Mouse (Mus musculus) ZHBTc4 (cell line): ENCODE data around the gene Tex37.

Experiments used
- DNase-seq: peaks from one replicate; pipeline ENCODE4 v3.0.0-alpha.2; 2011; ENCODE audit warnings: low read depth, low spot score

Gene Tex37

DNA sequence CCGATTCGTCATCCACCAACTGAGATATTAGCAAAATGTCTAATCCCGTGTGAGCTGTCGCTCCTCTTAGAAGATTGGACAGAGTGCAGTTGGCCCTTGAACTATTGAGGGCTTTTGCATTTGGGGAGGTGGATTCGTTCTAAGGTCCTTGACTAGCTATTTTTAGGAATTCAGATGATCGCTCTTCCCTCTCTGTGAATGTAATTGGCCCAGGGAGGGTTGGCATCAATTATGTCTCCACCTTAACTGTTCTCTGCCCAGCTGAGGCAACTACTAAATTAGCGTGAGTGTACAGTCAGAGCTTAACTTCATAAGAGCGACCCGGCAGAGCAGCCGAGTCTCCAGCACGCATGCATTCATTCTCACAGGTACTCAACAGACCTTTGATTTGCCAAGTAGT lies 30.7 kb downstream of the Tex37 start:
- no peak for DNase-seq

DNA sequence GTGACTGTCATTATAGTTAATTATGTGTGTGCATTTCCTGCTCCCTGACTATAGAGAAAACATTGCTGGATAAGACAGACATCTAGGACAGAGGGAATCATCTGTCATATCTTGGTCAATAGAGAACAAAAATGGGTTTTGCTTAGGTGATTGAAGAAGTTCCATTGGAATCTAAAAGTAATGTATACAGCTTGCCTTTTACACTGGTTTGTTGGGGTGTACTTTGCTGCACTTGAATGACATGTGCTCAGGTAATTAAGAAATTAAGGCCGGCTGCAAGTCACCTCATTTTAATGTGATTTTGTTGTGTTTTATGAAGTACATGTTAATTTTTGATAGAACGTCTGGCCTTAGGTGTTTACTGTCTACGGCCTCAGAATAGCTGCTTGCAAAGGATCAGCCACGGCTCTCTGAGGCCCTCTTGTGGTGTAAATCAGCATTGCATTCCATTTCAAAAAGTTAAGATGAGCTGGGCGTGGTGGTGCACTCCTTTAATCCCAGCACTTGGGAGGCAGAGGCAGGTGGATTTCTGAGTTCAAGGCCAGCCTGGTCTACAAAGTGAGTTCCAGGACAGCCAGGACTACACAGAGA lies 37.9 kb downstream of the Tex37 start:
- peak; percentile 86 for DNase-seq

DNA sequence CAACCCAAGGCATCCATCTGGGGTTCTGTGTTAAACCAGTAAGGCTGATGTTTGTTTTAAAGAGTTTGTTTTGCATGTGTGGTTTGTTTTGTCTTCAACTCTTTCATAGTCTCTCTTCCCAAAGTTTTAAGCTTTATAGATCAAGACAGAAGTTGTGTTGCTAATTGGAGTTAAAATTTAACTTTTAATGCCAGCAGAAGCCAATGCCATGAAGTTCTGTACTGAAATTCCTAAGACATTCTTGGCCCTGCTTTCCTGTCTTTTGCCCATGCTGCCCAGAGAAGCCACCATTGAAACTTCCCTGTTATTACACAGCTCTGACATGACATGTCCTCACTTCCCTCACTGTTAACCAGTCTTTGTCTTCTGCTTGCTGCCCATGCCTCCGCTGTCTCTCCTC lies 43.7 kb downstream of the Tex37 start:
- DNase-seq = no peak

DNA sequence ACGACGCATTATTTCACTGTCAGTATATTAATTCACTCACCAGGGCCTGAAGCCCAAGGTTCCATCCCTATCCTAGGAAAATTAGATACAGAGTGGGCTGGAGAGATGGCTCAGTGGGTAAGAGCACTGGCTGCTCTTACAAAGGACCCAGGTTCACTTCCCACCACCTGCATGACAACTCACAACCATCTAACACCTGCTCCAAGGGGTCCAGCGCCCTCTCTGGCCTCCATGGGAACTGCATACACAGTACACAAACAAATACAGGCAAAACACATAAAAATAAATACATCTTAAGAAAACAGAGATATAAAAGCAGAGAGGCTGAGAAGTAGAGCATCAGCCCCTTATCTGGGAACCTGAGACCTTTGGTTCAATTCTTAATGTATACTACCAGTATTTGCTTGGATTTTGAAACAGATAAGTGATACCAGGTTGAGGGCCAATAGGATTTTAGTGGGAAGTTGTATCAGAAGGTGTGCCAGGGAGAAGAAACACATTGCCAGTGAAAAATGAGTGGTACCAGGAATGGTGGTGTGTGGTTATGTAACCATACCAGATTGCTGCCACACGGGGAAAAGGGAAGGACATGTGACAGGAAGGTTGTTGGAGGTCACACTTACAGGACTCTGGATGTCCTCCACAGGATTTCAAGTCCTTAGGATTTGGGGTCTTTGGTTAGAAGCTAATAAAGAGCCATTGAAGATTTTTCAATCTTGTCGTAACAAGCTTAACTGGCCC lies 44.5 kb downstream of the Tex37 start:
- DNase-seq = peak; percentile 70

DNA sequence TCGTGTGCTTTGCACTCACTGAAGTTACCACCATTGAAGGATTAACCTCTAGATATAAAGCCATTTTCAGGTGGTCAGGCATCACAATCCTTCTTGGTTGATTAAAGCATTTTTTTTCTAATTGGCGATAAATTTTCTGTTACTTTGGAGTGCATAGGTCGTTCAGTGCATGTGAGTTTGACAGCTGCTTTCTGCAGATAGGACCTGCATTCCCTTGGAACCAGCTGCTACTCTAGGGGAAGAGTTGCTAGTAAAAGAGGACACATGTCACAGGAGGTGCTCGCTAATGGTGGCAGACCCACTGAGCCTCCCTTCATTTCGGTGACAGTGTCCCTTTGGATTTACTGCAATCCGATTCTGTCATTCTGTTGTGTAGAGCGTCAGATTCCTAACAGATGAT lies 46.2 kb downstream of the Tex37 start:
- DNase-seq = no peak

DNA sequence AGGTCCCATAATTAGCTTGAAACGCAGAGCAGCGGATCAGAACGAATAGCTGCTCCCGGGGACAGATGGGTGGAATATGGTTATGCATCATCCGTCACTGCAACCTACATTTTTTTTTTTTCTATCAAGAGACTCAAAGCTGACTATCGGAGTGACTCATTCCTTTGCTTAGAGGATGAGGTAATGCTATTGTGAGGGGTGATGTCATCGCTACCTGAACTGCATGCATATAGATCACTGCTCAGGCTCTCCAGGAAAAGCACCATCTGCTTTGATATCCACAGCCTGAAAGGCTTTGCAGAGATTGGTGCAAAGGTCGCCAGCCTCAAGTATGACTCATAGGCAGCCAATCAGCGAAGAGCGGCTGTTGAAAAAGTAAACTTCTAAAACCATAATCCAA lies 46.6 kb downstream of the Tex37 start:
- no peak for DNase-seq

DNA sequence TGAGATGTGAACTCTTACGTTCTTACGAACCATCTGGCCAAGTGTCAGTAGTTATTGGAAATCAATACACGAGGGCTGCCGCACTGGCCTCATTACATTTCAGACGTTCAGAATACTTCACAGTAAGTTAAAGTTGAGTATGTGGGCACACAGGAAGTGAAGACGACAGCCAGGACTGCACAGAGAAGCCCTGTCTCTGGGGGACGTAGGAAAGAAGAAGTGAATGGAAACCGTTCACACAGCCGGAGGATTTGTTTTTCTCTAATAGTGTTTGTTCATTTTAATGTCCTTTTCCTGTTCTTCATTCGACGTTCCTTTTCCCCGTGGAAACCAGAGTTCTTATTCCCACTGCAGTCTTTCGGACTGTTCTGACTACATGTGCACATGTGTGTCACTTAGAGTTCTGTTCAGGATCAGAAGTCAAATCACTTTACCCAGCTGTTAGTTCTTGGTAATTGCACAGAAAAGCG lies 47.2 kb downstream of the Tex37 start:
- no peak for DNase-seq

DNA sequence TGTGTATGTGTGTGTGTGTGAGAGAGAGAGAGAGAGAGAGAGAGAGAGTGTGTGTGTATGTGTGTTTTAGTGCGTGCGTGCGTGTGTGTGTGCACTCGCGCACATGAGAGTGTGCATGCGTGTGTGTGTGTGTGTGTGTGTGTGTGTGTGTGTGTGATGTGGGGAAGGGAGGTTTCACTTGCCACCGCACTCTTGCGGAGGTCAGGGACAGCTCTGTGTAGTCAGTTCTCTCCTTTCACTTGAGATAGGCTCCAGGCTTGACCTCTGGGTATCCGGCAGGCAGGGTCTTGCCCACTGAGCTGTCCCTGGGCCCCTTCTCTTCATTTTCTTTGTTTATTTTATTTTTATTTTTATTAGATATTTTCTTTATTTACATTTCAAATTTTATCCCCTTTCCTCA lies 51.4 kb downstream of the Tex37 start:
- DNase-seq = no peak

DNA sequence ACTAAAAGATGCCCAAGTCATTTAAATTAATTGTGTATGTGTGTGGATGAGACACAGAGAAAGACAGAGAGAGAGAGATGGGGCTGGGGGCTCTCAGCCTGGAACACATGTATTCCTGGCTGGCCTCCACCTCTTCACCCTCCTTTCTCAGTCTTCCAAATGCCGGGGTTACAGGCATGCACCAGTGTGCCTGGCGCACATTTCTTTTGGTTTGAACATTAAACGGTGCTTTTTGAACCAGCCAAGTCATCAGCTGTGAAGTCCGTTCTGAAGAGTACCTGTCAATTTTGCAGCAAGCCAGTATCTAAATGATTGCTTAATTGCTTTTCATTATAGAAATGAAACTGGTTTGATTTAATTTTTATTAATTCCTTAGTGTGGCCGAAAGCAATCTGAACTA lies 52.0 kb downstream of the Tex37 start:
- DNase-seq = no peak

DNA sequence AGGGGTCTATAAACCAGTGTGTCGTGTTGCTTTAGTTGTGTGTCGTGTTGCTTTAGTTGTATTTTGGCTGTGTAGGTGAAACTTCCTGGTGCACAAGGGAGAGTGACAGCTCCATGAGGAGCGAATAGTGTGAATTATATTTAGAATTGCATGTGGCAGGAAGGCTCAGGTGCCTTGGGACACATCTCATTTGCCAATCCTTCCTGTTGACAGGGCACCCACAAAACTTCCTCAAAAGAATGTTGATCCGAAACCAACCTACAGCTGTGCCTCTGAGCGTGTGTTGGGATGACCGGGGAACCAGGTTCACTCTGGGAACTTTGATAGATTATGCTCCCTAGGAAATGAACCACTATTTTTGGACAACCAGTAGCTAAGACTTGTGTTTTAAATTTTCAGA lies 54.4 kb downstream of the Tex37 start:
- no peak for DNase-seq
